Mouse (Mus musculus): ENCODE results near the gene Dhx8. TPM values are rescaled to one million over a fixed set of nuclear protein-coding genes. Genes with fewer than 3 reads are reported as not detected.

Dhx8 gene
- total RNA-seq, 2 experiments from 2014 or later = 35.6 to 40.4 TPM

- no peak for DNase-seq
Measured at GRCm38 (mm10) chr11:101805113-101805704, 72.5 kb downstream of the Dhx8 start.

GRCm38 (mm10) chr11:101806741-101807140 lies 74.0 kb downstream of the Dhx8 start:
- DNase-seq = no peak

- no peak for DNase-seq
Measured at GRCm38 (mm10) chr11:101807266-101807665, 74.5 kb downstream of the Dhx8 start.

GRCm38 (mm10) chr11:101809060-101809828 lies 76.5 kb downstream of the Dhx8 start:
- no peak for DNase-seq

GRCm38 (mm10) chr11:101813259-101813658 lies 80.5 kb downstream of the Dhx8 start:
- peak; percentile 81 to 85 for DNase-seq

- DNase-seq = peak; percentile 68 to 76
Measured at GRCm38 (mm10) chr11:101814375-101815102, 81.8 kb downstream of the Dhx8 start.

- DNase-seq = no peak
Measured at GRCm38 (mm10) chr11:101815103-101816085, 82.7 kb downstream of the Dhx8 start.

Other genes with a start within 250 kb of the Dhx8 start
- 1 to 10 TPM in 1 of 2 experiments, under 1 TPM in 1; 0.96 to 1.6 TPM for gene Brca1, start 181.0 kb upstream of the Dhx8 start, total RNA-seq (2021)
- gene Nbr1, start 180.8 kb upstream of the Dhx8 start, total RNA-seq (2021) = 100 to 1,000 TPM; 142 to 194 TPM
- gene Tmem106a, start 150.7 kb upstream of the Dhx8 start, total RNA-seq (2021) = 1 to 10 TPM; 1.3 to 2.7 TPM
- gene Gm11634, start 133.7 kb upstream of the Dhx8 start, total RNA-seq (2021) = not detected
- 1 to 10 TPM; 6.7 to 9.4 TPM for gene Rdm1, start 105.7 kb upstream of the Dhx8 start, total RNA-seq (2021)
- 10 to 100 TPM; 12.9 to 13.8 TPM for gene Arl4d, start 67.4 kb upstream of the Dhx8 start, total RNA-seq (2021)
- 10 to 100 TPM; 15.1 to 16.3 TPM for gene Etv4, start 52.5 kb downstream of the Dhx8 start, total RNA-seq (2021)
- under 1 TPM; 0.43 to 0.50 TPM for gene Meox1, start 161.5 kb downstream of the Dhx8 start, total RNA-seq (2021)
- not detected for gene Sost, start 234.1 kb downstream of the Dhx8 start, total RNA-seq (2021)

Data from layer of hippocampus, postnatal 36 days (tissue).